Mouse (Mus musculus): ENCODE results near the gene Vrk2. TPM values are rescaled to one million over a fixed set of nuclear protein-coding genes. Genes with fewer than 3 reads are reported as not detected.

The Vrk2 gene
- 24.6 and 32.7 TPM in 2 replicates for total RNA-seq (2023)

DNA sequence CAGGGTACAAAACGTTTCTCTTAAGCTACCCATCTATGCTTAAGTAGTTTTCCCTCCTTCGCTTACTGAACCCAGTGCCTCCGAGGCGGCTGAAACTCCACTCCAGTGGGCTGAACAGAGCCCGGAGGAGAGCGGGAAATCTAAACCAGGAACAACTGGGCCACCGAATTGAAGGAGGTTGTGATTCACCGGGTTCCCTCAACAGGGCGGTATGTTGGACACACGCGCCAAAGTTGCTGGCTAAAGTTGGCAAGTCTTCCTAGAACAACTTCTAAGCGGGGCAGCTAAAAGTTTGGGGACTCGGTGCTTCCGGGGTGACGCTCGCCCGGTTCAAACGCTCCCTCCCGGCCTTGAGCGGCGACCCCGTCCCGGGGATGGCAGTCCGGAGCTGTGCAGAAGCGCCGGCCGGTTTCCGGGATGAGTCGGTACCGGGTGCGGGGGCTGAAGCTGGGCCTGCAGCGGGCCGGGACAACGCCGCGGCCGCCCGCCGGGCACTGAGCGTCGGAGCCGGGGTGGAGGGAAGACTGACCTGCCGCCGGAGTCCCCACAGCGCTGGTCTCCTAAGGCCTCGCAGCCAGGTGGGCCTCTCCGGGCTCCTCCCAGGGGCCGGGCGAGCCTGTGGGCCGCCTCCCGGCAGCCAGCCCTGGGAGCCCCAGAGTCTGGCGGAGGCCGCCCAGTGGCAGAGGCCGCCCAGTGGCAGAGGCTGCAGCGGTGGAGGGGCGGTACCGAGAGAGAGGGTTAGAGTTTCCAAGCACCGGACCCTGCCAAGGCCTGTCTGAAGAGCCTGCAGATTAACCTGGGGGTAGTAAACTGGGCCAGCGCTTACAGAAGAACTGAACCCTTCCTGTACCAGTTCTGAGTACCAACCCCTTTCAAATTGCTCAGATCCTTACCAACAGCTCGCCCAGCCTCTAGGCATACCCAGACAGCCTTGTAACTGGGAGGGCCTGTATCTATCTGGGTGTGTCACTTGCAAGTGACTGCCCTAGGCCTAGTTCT lies at the start of gene Vrk2, which contains the start of gene Gm6899:
Gene Vrk2 (minus strand): TSS at position 939 of the 999 bp plus-strand sequence.
Gene Gm6899 (plus strand): TSS at position 181 of the 999 bp plus-strand sequence.

Other genes starting within 250 kb of the Vrk2 start
- 6.1 and 8.0 TPM in 2 replicates for gene Fancl, start 207.9 kb downstream of the Vrk2 start, total RNA-seq (2023)
- not detected in 2 replicates for gene Gm6899, start 758 bp downstream of the Vrk2 start, total RNA-seq (2023)